Mouse (Mus musculus) cerebellum, postnatal 4 days (tissue): ENCODE measurements around the gene Msrb3.

Experiments used
- DNase-seq, 2 experiments: peaks; one replicate each; pipeline ENCODE4 v3.0.0; 2022; ENCODE audit warnings: low spot score in 2 of 2, mixed read lengths in 1 of 2

Gene Msrb3

DNA sequence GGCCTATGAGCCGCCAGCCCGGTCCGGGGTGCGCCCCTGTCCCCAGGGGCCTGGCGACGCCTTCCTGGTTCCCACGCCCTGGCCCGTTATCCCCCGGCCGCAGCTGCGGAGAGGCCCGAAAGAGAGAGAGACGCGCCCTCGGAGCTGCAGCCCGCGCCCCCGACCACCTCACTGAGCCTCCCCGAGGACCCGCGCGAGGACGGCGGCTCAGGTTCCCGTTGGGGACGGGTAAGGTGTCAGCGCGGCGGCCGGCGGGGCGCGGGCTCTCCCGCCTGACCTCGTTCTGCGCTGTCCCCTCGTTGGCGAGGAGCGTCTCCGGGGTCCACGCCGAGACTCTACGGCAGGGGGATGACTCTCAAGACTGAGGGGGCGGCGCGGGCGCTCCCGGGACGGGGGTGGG lies 544 bp downstream of the Msrb3 start:
- DNase-seq, result no peak

DNA sequence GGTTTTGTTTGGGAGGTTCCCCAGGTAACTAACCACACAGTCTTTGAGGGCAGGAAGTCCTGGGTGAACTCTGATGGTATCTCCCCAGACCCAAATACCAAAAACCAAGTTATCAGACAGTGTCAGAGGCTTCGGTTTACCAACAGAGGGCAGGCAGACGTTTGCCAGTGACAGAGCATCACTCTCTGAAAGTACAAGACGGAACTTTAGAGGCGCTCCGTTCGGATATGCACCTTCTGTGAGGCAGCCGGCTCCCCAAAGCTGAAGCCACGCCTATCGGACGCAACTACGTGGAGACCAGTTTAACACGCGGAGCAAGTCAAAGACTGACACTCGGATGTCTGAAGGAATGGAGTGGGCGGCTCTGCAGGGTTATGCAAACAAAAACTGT lies 3.0 kb downstream of the Msrb3 start:
- DNase-seq, result no peak

DNA sequence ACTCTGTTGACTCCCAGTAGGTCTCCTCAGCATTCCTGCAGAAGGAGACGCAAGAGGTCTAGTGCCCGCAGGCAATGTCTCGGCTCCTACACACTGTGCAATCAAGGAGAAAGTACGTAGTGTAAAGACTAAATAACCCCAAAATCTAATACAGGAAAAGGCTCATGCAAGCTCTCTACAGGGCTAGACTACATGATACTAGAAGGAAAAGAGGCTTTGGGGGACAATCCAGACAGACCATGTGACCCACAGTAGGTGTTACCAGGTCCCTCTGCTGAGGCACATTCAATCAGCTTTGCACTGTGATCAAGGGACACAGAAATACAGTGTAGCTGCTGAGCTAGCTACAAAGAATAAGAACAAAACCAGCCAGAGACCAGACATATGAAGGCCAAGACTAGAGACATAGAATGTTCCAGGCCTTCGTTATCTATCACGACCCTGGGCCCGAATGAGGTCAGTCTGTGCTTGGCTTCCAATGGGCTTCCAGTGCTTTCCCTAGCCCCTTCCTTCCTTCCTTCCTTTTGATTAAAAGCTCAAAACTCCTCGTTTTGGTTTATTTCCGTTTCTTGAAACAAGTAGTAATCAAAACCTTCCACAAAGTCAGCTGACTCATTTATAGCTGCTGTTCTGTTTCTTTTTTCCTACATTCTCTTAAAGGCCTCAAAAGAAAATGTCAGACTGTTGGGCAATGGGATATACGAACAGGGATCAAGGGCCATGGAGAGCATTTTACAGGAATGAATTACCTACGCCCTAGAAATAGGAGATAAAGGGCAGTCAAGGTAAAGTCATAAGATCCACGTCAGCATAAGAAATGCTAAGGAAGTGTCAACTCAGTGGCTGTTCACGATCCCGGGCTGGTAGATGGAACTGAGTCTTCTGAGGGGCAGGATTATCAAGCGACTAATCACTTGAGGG lies 3.7 kb downstream of the Msrb3 start:
- DNase-seq, result no peak

DNA sequence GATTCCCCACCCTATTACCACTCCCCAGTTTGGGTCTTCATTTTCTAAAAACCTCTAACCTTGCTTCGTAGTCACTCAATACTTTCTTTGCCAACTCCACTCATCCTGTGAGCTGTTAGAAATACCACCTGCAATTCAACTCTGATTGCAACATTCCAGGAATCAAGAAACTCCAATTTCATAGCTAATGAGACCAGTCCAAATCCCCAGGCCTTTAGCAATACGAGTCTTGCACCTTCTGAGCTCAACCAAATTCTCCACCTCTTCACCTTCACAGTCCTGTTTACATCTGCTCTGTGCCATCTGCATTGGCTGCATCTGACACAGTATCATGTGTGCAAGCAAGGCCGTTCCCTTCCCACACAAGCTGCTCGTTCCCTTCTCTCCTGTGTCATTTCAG lies 5.0 kb downstream of the Msrb3 start:
- no peak for DNase-seq

DNA sequence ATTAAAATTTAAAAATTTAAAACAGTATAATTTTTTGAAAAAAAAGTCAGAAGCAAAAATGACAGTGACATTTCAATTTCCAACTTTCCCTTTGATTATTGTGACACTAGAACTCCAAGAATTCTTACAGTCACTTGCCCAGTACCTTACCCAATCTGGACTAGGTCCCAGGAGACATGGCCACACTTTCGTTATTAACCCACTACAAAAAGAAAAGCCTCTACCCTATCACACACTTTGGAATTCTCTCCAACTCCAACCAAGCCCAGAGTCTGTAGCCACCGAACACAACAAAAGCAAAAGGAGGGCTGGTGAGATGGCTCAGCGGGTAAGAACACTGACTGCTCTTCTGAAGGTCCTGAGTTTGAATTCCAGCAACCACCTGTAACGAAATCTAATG lies 7.8 kb downstream of the Msrb3 start:
- no peak for DNase-seq

DNA sequence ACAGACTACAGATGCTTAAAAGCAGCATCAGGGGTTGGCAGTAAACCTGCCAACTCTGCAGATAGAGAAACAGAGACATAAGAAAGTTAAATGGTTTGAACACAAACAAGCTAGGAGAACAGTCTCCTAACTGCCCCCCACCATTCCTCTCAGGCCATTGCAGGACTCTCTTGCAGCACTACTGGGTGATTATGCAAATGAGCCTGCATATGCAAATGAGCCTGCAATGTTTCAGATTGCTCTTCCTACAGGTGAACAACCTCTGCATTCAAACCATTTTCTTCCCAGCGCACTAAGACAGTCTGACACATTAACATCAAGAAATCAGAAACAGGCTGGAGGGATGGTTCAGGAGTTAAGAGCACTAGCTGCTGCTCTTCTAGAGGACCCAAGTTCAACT lies 8.3 kb downstream of the Msrb3 start:
- no peak for DNase-seq

DNA sequence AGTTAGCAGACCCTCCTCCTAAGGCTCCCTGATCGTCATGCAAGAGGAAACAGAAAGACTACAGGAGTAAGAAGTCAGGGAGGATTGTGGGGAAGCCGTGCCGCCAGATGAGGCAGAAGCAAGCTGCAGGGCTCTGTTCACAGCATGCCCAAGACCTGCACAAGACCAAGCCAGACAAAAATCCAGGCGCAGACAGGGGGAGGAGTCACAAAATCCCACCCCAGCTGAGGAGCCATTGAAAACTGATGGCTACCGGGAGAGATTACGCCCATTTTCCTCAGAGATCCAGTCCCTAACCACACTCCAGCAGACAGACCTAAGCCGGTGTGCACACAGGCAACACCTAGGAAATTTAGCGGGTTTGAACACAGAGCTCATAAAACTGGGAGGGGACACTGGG lies 10.4 kb downstream of the Msrb3 start:
- no peak for DNase-seq

DNA sequence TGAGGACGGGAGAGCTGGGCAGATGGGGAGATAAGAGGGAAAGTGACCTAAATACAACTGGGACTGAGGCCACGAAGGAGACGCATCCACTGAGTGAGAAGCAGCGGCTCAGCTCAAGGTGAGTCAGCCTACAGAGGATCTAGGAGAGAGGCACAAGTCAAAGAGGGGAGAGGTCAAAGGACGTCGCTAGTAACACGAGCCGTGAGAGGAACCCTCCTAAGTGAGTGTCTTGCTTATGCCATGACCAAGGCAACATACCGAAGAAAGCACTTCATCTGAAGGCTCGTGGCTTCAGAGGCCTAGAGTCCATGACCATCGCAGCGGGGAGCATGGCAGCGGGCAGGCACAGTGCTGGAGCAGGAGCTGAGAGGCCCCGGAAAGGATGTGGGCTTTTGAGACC lies 14.7 kb downstream of the Msrb3 start:
- DNase-seq, result no peak

DNA sequence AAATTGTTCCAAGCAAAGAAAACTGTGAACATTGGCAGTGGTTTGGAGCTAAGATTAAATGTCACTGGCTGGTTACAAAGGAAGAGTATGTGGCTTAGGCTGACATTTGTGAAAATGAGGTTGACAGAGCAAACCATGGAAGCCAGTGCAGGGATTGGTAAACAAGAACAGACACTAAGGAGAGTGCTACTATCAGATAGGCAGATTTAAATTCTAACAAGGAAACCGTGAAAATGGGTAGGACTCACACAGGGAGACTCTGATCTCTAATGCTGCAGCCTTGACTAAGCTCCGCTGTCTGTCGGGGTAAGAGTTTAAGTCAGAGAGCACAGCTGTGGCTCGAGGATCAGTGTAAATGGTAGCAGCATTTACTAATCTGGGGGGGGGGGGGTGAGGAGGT lies 15.2 kb downstream of the Msrb3 start:
- DNase-seq, result no peak

DNA sequence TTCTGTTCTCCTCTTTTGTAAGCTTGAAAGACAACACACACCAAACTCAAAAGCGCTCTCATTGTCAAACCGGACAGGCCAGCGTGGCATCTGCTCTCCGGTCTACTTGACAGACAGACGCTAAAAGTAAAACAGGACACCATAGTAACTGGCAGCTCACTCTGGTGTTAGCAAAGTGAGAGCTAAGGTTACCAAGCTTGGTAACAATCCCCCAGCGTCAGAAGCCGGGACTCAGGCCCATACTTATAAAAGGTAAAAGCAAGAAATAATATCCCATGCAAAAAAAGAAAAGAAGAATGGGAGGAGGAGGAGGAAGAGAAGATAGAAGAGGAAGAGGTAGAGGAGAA lies 15.9 kb downstream of the Msrb3 start:
- no peak for DNase-seq

DNA sequence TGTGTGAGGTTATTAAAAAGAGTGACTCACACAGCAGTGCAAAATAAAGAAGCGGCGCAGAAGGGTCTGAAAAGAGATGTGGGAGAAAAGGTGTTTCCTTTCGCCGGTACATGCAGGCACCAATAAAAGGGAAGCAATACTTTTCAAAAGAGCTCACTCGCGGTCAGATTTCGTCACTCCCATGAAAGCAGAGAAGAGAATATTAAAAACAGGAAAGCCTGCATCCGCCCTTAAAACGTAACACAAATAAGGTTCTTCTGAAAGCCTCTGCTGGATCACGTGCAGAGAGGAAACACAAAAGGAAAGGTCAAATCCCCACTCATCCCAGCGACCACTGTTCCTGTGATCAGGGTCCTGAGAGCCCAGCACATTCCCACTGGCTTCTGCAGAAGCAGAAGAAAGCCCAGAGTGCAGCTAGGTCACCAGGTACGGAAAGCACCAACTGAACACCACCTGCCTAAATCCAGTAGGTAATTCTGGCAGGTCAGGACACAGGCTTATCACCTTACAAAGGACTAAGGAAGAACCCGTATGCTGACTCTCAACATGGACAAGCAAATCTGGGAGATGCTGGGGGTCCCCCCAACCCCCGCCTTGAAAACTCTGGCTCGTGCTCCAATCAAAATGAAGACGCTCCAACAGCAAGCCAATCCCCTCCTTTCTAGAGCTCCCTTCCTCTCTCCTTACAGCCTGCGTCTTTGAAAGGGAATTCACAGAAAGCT lies 16.4 kb downstream of the Msrb3 start:
- peak in 1 of 2 experiments; percentile 54 for DNase-seq

DNA sequence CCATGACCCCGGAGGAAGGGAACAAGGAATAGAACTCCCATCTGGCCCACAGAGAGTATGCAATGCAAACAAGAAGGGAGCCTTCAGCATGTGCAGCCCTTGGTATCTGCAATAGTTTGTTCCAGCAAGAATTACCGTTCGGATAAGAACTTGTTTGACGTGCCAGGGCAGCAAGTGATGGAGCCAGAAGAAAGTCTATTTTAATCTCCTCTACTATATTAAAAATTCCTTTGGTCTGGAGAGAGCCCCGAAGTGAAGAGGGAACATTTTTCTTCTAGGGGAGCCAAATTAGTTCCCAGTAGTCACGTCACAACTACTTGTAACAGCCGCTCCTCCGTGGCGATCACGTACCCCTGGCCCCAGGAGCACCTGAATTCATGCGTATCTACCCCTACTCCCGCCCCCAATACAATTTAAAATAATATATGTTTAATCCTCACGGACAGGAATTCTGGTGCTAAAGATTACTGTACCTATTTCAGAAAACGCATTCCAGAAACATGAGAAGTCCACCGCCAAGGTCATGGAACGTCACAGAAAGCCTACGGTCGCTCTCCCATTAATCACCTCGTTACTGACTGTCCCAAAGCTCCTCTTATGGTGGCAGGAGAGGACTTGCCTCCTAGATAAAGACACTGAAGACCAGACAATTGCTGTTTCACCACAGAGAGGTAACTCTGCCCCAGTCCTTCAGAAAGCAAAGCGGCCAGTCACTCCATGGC lies 22.2 kb downstream of the Msrb3 start:
- DNase-seq, result no peak

DNA sequence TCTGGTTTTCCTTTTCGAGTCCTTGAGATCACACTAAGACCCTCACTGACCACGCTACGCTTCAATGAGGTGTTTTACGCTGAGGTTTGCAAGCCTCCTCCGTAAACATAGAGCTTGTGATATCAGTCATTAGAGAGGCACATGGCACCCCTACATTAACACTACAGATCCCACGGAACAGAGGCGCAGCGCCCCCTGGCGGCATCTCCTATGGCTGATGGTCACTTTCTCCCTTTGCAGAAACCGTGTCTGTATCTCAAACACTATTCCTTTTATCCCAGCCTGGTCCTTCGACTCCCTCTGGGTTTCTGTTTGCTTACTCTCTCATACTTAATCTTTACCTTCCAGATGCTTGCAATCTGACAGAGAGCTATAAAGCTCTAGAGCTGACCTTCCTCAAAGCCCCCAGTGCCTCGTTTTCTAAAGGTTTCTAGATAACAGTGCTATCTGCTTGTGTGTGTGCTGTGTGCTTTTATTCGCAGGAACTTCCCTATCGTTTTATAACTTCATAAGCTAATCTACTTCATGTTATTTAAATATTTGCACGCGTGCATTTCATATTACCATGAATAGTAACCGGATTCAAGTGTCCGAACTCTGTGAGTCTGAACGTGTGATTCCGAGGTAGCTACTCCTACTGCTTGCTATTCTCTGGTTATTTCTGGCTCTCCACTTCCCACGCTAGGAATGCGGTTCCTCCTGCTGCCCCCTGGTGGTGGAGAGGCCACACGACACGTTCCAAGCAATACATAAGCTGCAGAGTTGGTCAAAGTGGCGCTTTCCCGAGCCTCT lies 23.0 kb downstream of the Msrb3 start:
- peak; percentile 86 to 92 for DNase-seq

DNA sequence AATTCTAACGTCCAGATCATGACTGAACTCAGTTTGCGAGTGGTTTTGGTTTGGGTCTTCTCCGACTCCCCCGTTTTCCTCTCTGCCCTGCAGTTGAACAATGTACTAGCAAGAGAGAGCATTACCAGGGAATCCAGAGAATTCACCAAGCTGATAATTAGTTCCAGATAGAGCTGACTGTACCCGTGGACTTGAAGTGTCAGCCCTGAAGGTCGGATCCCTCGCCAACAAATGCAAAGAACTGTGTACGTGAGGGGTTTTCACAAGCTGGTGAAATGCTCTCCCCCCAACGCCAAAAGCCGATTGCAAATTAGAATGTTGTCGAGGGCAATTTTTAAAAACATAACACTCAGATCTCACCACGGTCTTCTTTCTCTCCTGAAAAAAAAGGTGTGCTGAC lies 24.6 kb downstream of the Msrb3 start:
- no peak for DNase-seq

DNA sequence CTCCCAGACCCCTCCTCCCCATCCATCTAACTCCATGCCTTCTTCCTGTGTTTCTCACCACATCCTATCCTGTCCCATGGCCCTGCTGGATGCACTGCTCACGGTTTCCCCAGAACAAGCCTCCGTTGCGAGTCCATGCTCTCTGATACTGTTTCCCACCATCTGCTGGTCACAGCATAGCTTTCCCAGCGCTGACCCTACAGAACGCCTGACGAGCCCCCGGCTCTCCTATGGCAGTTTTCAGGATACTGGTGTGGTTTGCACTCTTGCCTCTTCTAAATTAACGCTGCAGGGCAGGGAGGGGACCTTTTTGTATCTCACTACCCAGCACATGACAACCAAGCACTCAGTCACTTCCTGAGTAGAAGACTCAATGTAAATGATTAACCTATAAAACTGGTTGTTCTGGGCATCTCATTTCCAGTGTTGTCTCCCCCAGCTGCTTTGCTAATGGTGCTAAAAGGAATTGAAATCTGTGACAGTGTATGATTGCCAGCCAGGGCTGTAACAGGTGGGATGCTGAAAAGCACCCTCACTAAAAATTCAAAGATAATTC lies 25.2 kb downstream of the Msrb3 start:
- DNase-seq, result no peak

DNA sequence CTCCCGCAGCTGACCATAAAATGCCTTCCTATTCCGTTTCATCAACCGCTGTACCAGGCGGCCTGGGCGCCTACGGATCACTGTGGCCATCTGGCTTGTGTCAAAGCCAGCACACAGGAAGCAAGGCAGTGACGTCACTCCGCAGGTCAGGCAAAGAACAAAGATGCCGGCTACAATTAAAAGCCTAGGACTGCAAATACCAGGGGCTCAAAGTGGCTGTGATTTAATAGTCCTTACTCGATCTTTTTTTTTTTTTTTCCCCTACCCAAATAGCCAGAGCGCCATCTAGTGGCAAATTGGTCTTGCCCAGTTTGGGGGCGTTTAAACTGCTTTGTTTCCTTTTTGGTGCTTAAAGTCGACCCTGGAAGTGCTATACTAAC lies 26.4 kb downstream of the Msrb3 start:
- DNase-seq, result peak in 1 of 2 experiments; percentile 44

DNA sequence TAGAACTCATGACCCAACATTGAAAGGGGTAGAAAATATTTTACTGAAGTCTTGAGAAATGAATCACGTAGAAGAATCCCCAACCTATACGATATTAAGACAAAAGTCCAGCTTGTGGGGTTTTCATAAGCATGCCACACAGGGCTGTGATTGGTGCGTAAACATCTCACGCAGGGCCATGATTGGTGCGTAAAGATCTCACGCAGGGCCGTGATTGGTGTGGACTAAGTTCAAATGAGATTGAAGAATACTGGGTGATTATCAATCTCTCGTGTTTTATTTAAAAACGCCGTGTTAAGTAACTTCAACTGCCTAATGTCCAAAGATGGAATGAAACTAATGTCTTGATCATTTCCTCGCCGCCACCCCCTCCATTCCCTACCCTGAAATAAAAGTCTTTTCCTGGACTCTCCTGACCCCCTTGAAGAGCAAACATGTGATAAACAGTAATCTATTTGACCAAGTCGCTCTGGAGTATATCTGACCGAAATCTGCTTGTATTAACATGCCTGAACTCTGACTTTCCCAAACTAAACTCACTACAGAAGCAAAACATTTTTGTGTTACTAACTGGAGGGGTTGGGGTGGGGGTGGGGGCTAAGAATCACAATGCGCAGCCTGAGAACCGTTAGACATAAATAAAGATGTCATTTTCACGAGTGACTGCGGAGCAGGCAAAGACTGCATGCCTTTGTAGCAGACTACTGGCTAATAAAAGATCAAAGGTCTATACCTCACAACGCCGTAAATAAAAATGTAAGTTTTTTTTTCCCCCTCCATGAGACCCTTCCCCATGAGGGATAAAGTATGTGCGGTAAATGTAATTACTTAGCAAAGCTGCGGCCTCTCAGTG lies 27.0 kb downstream of the Msrb3 start:
- DNase-seq, result no peak

DNA sequence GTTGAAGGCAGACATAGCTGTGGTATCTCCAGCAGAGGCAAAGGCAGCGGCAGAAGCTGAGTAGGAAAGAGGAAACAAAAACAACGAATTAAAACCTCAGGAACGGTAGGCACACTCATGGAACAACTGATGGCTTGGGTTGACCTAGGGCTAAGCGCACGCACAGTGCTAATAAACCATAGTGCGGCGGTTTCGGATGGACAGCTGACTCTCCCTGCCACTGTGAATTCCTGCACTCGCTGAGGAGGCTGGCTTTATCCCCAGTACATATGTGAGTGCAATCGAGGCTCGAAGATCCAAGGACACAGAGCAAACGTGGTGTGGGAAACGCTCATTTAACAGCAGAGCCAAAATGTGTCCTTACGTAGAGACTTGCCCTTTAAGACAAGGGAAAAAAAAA lies 27.8 kb downstream of the Msrb3 start:
- no peak for DNase-seq

DNA sequence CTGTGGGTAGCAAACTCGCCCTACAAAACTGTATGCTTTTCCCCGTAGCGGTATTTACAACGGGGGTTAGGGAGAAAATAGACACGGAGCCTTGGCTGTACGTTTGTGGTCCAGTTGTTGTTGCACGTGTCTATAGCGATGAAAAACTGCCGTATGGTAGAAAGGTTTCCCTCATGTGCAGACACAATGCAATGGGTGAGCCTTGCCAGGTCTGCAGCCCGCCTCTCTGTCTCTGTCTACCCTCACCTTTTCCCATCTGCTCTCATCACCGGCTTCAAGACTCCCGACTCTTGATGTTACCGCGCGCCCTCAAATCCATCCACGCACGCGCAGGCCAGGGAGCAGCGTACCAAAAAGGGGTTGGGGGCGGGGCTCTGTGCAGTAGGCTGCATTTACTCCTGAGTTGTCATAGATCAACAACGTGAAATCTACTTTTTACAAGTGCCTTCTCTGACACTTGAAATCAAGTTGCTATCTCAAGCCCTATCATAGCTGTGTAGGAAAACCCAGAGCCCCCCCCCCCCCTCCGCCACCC lies 29.6 kb downstream of the Msrb3 start:
- no peak for DNase-seq

DNA sequence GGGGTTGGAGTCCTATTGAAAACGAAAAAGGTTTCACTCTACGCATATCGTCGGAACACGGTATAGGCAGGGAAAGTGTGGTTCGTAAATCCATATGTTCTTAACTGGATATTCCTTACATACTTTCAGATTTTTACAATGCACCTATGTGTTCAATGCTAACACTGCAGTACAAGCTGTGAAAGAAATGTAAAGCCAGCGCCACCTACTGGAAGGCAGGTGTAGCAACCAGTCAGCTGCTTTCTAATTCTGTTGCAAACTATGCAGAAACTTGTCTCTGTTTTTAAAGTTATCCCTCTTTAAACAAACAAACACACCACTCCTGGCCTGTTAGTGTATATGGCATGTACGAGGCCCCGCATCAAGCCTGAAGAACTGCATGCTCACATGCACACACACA lies 34.5 kb downstream of the Msrb3 start:
- peak; percentile 58 to 69 for DNase-seq
